Mouse (Mus musculus) layer of hippocampus, adult 18-20 months (tissue): ENCODE measurements at regions not wholly inside any gene's neighbourhood (a gene's known extent, or its start where the extent isn't known, plus 50 kb on each side); places are given as distances from the start of the nearest gene placed in this dataset.

Source experiments
- DNase-seq, 2 experiments: peaks; one replicate each; pipeline ENCODE4 v3.0.0; 2022; ENCODE audit warnings: low spot score in 2 of 2

DNA sequence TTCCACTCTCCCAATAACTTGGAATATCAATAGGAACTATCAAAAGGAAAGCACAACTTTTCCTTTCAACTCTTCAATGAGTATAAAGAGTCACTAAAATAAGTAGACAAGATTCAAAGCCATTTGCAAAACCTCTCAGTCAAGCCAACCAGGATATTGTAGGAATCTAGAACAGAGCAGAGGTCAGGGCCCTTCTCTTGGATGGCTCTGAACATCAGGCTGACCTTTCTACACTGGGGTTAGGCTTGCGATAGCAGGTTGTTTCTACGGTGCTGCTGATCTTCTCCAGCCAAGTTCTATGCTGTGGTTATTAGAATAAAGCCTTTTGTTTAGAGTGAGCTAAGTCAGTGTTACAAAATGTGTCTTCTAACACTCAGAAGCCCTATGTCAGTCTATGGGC is 658.6 kb downstream of the Ofcc1 start:
- no peak for DNase-seq

GRCm38 (mm10) chr13:39691291-39692024 is 669.8 kb downstream of the Ofcc1 start:
- DNase-seq, result no peak

- DNase-seq, result no peak
Observed at GRCm38 (mm10) chr13:39664548-39664947, 696.7 kb downstream of the Ofcc1 start.

DNA sequence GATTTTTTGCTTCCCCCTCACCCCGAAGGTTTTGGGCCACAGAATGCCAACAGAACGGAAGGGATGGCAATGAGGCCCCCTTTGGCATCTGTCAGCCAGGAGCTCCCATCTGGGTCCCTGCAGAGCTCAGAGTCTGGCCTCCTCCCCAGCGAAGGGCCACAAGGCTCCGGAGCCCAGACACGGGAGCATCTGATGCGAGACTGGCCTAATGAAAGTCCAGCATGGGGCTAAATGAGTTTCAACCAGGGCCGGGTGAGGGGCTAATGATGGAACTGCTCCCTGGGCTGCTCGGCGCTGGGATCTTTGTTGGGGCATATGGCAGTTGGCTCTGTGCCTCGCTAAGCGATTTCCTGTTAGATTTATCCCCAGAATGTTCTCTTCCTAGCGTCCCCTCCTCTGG is 688.8 kb upstream of the Slc35b3 start:
- no peak for DNase-seq

GRCm38 (mm10) chr13:39647367-39647766 is 686.7 kb upstream of the Slc35b3 start:
- DNase-seq, result peak; percentile 5 to 60

- no peak for DNase-seq
Observed at GRCm38 (mm10) chr13:39631506-39632132, 670.9 kb upstream of the Slc35b3 start.
